Mouse (Mus musculus) heart, embryonic 16.5 days (tissue): ENCODE results near the gene Slit1. TPM values are rescaled to one million over a fixed set of nuclear protein-coding genes. Genes with fewer than 3 reads are reported as not detected.

ENCODE experiments used
- ATAC-seq: fragments of 200-750 bp; cut with Nextera tagmentation; replicated peaks from 2 replicates; pipeline ENCODE4 v1.8.0; 2017; ENCODE audit warnings: moderate number of reproducible peaks; ENCODE audit not compliant: insufficient read depth, low FRiP score; ENCODE audit errors: extremely low read depth
- H3K27ac ChIP-seq: fragments of 300-500 bp; sonication (generic); 2 replicates; pipeline ENCODE4 v1.5.1; 2014; ENCODE audit warnings: mild to moderate bottlenecking, low read length, control low read depth, moderate library complexity
- H3K27me3 ChIP-seq: fragments of 300-500 bp; sonication (generic); 2 replicates; pipeline ENCODE4 v1.6.1; 2014; ENCODE audit warnings: low read length, mixed read lengths; ENCODE audit not compliant: control insufficient read depth, insufficient read depth
- H3K36me3 ChIP-seq: fragments of 300-500 bp; sonication (generic); 2 replicates; pipeline ENCODE4 v1.6.1; 2014; ENCODE audit not compliant: control insufficient read depth, insufficient read depth
- H3K4me1 ChIP-seq: fragments of 300-500 bp; sonication (generic); 2 replicates; pipeline ENCODE4 v1.6.1; 2014; ENCODE audit warnings: low read length, mixed read lengths; ENCODE audit not compliant: control insufficient read depth, insufficient read depth
- H3K4me2 ChIP-seq: fragments of 300-500 bp; sonication (generic); 2 replicates; pipeline ENCODE4 v1.6.1; 2014; ENCODE audit warnings: low read depth, mild to moderate bottlenecking, control low read depth, low read length
- H3K4me3 ChIP-seq: fragments of 300-500 bp; sonication (generic); 2 replicates; pipeline ENCODE4 v1.5.1; 2014; ENCODE audit warnings: mild to moderate bottlenecking, control low read depth, low read length
- H3K9ac ChIP-seq: fragments of 300-500 bp; sonication (generic); 2 replicates; pipeline ENCODE4 v1.6.1; 2014; ENCODE audit warnings: low read length, control low read depth
- H3K9me3 ChIP-seq: fragments of 300-500 bp; sonication (generic); replicated peaks from 2 replicates; pipeline ENCODE4 v1.6.1; 2016; ENCODE audit warnings: low read length; ENCODE audit not compliant: control insufficient read depth
- WGBS: fragments of 180-500 bp; shearing (Covaris S2); extraction: QIAGEN DNeasy Blood & Tissue Kit; methylation state at CpG from one replicate; pipeline ENCODE4 v1.1.7; 2014; 5-methylcytosine and 5-hydroxymethylcytosine counted together
- polyA plus RNA-seq: library from polyadenylated mRNA; unstranded; fragments of >200 nt; fragmentation: Nextera tagmentation; extraction: Ambion mirVana; gene quantifications from 2 replicates; pipeline ENCODE4 v1.2.1, GENCODE M21; 2015

The Slit1 gene
- polyA plus RNA-seq, 1 experiment from 2014 or later = 0.21 TPM

- Histone ChIP-seq H3K4me3 (no peak overlapping the region), H3K36me3 (no peaks in the 10 kb centered on the region), H3K4me2 (no peak overlapping the region), H3K4me1 (peaks cover 6% of the 10 kb centered on the region; the same call in 1 of the 2 replicates), H3K9ac (no peak overlapping the region), H3K27me3 (0 out of 2 replicates have a peak, but pooled peaks cover 2% of the 10 kb centered on the region), H3K27ac (no peak overlapping the region), H3K9me3 (no peaks in the 10 kb centered on the region)
- 57% methylated on average over 11 of the region's 11 CpGs for WGBS
- no peak for ATAC-seq
These were observed 100.5 kb downstream of the Slit1 start for GRCm38 (mm10) chr19:41643010-41643409.

GRCm38 (mm10) chr19:41634999-41635398 lies 108.5 kb downstream of the Slit1 start:
- H3K9ac ChIP-seq = no peak overlapping the region
- H3K27ac ChIP-seq = no peak overlapping the region
- 0 out of 2 replicates have a peak, but pooled peaks cover under 1% of the 10 kb centered on the region for H3K4me1 ChIP-seq
- H3K4me3 ChIP-seq = no peak overlapping the region
- no peak overlapping the region for H3K4me2 ChIP-seq
- no peak for ATAC-seq
- no peaks in the 10 kb centered on the region for H3K36me3 ChIP-seq
- WGBS = 70% methylated on average over 6 of the region's 6 CpGs
- no peaks in the 10 kb centered on the region for H3K27me3 ChIP-seq
- no peaks in the 10 kb centered on the region for H3K9me3 ChIP-seq

- ATAC-seq = no peak
- Histone ChIP-seq H3K9ac (no peak overlapping the region), H3K4me3 (no peak overlapping the region), H3K36me3 (no peaks in the 10 kb centered on the region), H3K9me3 (no peaks in the 10 kb centered on the region), H3K27ac (no peak overlapping the region), H3K4me2 (no peak overlapping the region), H3K27me3 (no peaks in the 10 kb centered on the region), H3K4me1 (0 out of 2 replicates have a peak, but pooled peaks cover 4% of the 10 kb centered on the region)
- WGBS = 71% methylated on average over 10 of the region's 10 CpGs
These were observed 109.4 kb downstream of the Slit1 start for GRCm38 (mm10) chr19:41634099-41634498.

GRCm38 (mm10) chr19:41629532-41629931 lies 113.9 kb downstream of the Slit1 start:
- Histone ChIP-seq H3K4me3 (no peak overlapping the region), H3K9ac (no peak overlapping the region), H3K36me3 (no peaks in the 10 kb centered on the region), H3K27me3 (no peaks in the 10 kb centered on the region), H3K9me3 (peaks cover 6% of the 10 kb centered on the region), H3K4me2 (no peak overlapping the region), H3K4me1 (0 out of 2 replicates have a peak, but pooled peaks cover 4% of the 10 kb centered on the region), H3K27ac (no peak overlapping the region)
- no peak; the same call in 1 of the 2 replicates for ATAC-seq
- WGBS = 37% methylated on average over 5 of the region's 5 CpGs

GRCm38 (mm10) chr19:41628970-41629369 lies 114.5 kb downstream of the Slit1 start:
- WGBS = 82% methylated on average over 11 of the region's 11 CpGs
- Histone ChIP-seq H3K36me3 (no peaks in the 10 kb centered on the region), H3K9ac (no peak overlapping the region), H3K4me3 (no peak overlapping the region), H3K27ac (no peak overlapping the region), H3K4me2 (no peak overlapping the region), H3K4me1 (0 out of 2 replicates have a peak, but pooled peaks cover 4% of the 10 kb centered on the region), H3K27me3 (no peaks in the 10 kb centered on the region), H3K9me3 (peaks cover 6% of the 10 kb centered on the region)
- no peak for ATAC-seq

GRCm38 (mm10) chr19:41620366-41621092 lies 122.9 kb downstream of the Slit1 start:
- Histone ChIP-seq H3K4me1 (peaks cover 25% of the 10 kb centered on the region), H3K9me3 (peaks cover 4% of the 10 kb centered on the region), H3K9ac (no peak overlapping the region), H3K4me3 (no peak overlapping the region), H3K36me3 (no peaks in the 10 kb centered on the region), H3K4me2 (no peak overlapping the region), H3K27ac (peak overlapping the region; percentile 78), H3K27me3 (no peaks in the 10 kb centered on the region)
- 58% methylated on average over 14 of the region's 14 CpGs for WGBS
- peak; percentile 46; the same call in 1 of the 2 replicates for ATAC-seq

- ATAC-seq = peak; percentile 68
- Histone ChIP-seq H3K4me2 (peak overlapping the region; percentile 36; the same call in 1 of the 2 replicates), H3K9me3 (no peaks in the 10 kb centered on the region), H3K4me1 (peaks cover 25% of the 10 kb centered on the region), H3K27me3 (no peaks in the 10 kb centered on the region), H3K9ac (no peak overlapping the region), H3K36me3 (no peaks in the 10 kb centered on the region), H3K4me3 (no peak overlapping the region), H3K27ac (peak overlapping the region; percentile 52)
- 53% methylated on average over 19 of the region's 19 CpGs for WGBS
These were observed 124.6 kb downstream of the Slit1 start for GRCm38 (mm10) chr19:41618771-41619385.

GRCm38 (mm10) chr19:41618153-41618657 lies 125.3 kb downstream of the Slit1 start:
- ATAC-seq = no peak

GRCm38 (mm10) chr19:41617102-41617501 lies 126.4 kb downstream of the Slit1 start:
- no peaks in the 10 kb centered on the region for H3K9me3 ChIP-seq
- H3K27me3 ChIP-seq = no peaks in the 10 kb centered on the region
- ATAC-seq = no peak
- peaks cover 27% of the 10 kb centered on the region for H3K4me1 ChIP-seq
- WGBS = 85% methylated on average over 13 of the region's 13 CpGs
- no peaks in the 10 kb centered on the region for H3K36me3 ChIP-seq
- no peak overlapping the region for H3K4me2 ChIP-seq
- no peak overlapping the region for H3K27ac ChIP-seq
- H3K4me3 ChIP-seq = no peak overlapping the region
- no peak overlapping the region for H3K9ac ChIP-seq

More at GRCm38 (mm10) chr19:41618153-41618657, 125.3 kb downstream of the Slit1 start:
- Histone ChIP-seq H3K4me2 (no peak overlapping the region), H3K4me3 (no peak overlapping the region), H3K27me3 (no peaks in the 10 kb centered on the region), H3K4me1 (peaks cover 27% of the 10 kb centered on the region), H3K36me3 (no peaks in the 10 kb centered on the region), H3K9ac (no peak overlapping the region), H3K27ac (peak overlapping the region; percentile 52), H3K9me3 (no peaks in the 10 kb centered on the region)
- WGBS = 51% methylated on average over 6 of the region's 6 CpGs
